In genomic region chr6:41951330-41951729, GRCm38 (mm10) we compare ENCODE assay signal across 27 mouse cellular contexts. TPM values are rescaled to one million over a fixed set of nuclear protein-coding genes. Genes with fewer than 3 reads are reported as not detected.
"Had no signal": no experiment of that assay in that cellular context is flagged by ENCODE, and none has a peak within 500 bp of the region (broad histone marks: within the 10 kb centered on the region; RNA-seq: fewer than 3 reads in every experiment).

TSS of gene Sval1 (plus strand) at chr6:41951630.

- ATAC-seq: midbrain, embryonic 16.5 days had no signal

- H3K27ac ChIP-seq: midbrain, embryonic 10.5 days; midbrain, embryonic 12.5 days; neural tube, embryonic 13.5 days; neural tube, embryonic 15.5 days had no signal

- H3K4me3 ChIP-seq: midbrain, embryonic 10.5 days; midbrain, embryonic 12.5 days; myocyte; neural tube, embryonic 13.5 days; neural tube, embryonic 15.5 days had no signal

- DNase-seq: lung, adult 18-20 months; lung, embryonic 14.5 days; lung, postnatal 10 days; lung, postnatal 4 days; midbrain, embryonic 14.5 days; retina, postnatal 1 day; right cerebral cortex, adult 18-20 months; right cerebral cortex, postnatal 25 days; right cerebral cortex, postnatal 4 days; spleen, adult 18-20 months; thymus, adult 2 months; thymus, postnatal 25 days; thymus, postnatal 4 days had no signal

RNA-seq across cellular contexts. Expression of gene Sval1, which starts in this region (rescaled TPM):
- total RNA-seq: megakaryocyte, adult 5-6 weeks; megakaryocyte-erythroid progenitor cell, adult 5-6 weeks had no signal
- polyA plus RNA-seq: lung, embryonic 14.5 days; lung, embryonic 16.5 days; midbrain, embryonic 10.5 days; midbrain, embryonic 12.5 days; midbrain, embryonic 14.5 days; midbrain, embryonic 16.5 days; myocyte; neural tube, embryonic 11.5 days; neural tube, embryonic 13.5 days; neural tube, embryonic 15.5 days; small intestine, adult 2 months; stomach, embryonic 14.5 days; stomach, embryonic 16.5 days; thymus, adult 2 months; urinary bladder, adult 2 months had no signal
